11 mouse cellular contexts compared by ENCODE assay signal in the genomic region with DNA sequence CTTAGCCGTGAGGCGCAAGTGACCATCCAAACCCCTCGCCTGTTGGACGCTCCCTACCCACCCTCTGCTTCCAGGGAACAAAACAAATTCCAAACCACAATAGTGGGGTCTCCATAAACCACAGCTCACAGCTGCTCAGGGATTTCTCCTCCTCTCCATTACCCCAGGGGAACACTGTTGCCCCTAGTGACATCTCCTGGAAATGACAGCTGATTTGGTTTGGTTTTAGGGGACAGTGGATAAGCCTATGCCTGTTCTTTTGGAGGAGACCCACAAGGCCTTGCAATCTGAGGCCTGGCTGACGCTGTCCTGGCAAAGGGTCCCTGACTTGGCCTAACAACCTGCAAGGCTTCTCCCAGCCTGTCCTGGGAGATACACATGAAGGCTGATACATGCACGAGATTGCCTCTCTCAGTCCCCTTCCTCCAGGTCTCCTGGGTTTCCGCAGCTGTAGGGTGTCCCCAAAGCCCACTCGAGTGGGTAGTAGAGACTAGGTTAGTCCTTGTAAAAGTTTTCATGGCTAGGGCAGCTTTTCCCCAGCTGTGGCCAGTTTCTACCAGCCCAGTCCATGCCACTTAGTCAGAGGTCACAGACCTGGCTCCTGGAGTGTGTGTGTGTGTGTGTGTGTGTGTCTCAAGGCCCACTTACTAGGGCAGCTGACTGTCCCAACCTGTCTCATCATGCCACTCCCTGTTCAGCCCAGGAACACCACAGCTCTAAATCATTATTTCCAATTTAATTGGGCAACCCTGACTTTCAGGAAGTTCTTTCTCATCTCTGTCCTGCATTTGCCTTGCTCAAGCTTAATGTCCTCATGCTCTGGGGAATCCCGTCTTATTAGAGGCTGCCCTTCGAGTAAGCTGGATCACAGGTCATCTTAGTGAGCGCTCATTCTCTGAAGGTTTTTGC. TPM values are rescaled to one million over a fixed set of nuclear protein-coding genes. Genes with fewer than 3 reads are reported as not detected.
DNase-seq lines count a peak whose midpoint lies in the region; ATAC-seq and TF ChIP-seq lines count a peak whose summit lies in the region.
"Had no signal": no experiment of that assay in that cellular context is flagged by ENCODE, and none has a peak within 500 bp of the region (broad histone marks: within the 10 kb centered on the region; RNA-seq: fewer than 3 reads in every experiment).

No protein-coding gene starts in this region.

- H3K9me3 ChIP-seq in forebrain, postnatal 0 days (ENCODE audit: low read length): no peaks in the 10 kb centered on the region
- H3K9me3 ChIP-seq in forebrain, embryonic 10.5 days: no peaks in the 10 kb centered on the region
- H3K9me3 ChIP-seq in midbrain, embryonic 11.5 days (ENCODE audit: control insufficient read depth, low read length): no peaks in the 10 kb centered on the region
- no peaks in the 10 kb centered on the region for H3K9me3 ChIP-seq in midbrain, embryonic 13.5 days
- no peaks in the 10 kb centered on the region for H3K9me3 ChIP-seq in stomach, embryonic 16.5 days (replicated peaks; ENCODE audit: control insufficient read depth, low read length)
- H3K9me3 ChIP-seq: midbrain, embryonic 12.5 days; stomach, embryonic 15.5 days had no signal

- WGBS in forebrain, postnatal 0 days: 62% methylated on average over 11 of the region's 11 CpGs
- 69% methylated on average over 11 of the region's 11 CpGs for WGBS in forebrain, embryonic 10.5 days
- 67% methylated on average over 11 of the region's 11 CpGs for WGBS in midbrain, embryonic 11.5 days
- 67% methylated on average over 11 of the region's 11 CpGs for WGBS in midbrain, embryonic 13.5 days
- 65% methylated on average over 11 of the region's 11 CpGs for WGBS in stomach, embryonic 16.5 days

- no peak overlapping the region for H3K4me3 ChIP-seq in forebrain, postnatal 0 days (ENCODE audit: low read depth, low read length)
- no peak overlapping the region for H3K4me3 ChIP-seq in forebrain, embryonic 10.5 days
- H3K4me3 ChIP-seq in midbrain, embryonic 11.5 days (ENCODE audit: low read depth, low read length): no peak overlapping the region
- H3K4me3 ChIP-seq in midbrain, embryonic 13.5 days (replicated peaks): no peak overlapping the region
- no peak overlapping the region for H3K4me3 ChIP-seq in stomach, embryonic 16.5 days (replicated peaks; ENCODE audit: low read length)
- H3K4me3 ChIP-seq: erythroblast, embryonic 14.5 days; midbrain, embryonic 12.5 days; stomach, embryonic 15.5 days had no signal

- DNase-seq in forebrain, postnatal 0 days: no peak
- DNase-seq in forebrain, embryonic 10.5 days (ENCODE audit: extremely low spot score, low spot score): no peak
- DNase-seq in midbrain, embryonic 11.5 days (ENCODE audit: low spot score, missing footprints): peak; percentile 90
- DNase-seq in cerebellum, postnatal 25 days: no peak

- no peak overlapping the region for H3K4me2 ChIP-seq in forebrain, postnatal 0 days (ENCODE audit: low read depth)
- H3K4me2 ChIP-seq in midbrain, embryonic 11.5 days: no peak overlapping the region
- H3K4me2 ChIP-seq in midbrain, embryonic 13.5 days (replicated peaks): no peak overlapping the region
- H3K4me2 ChIP-seq in stomach, embryonic 16.5 days (ENCODE audit: low read depth, low read length): no peak overlapping the region
- H3K4me2 ChIP-seq: midbrain, embryonic 12.5 days; stomach, embryonic 15.5 days had no signal

- H3K9ac ChIP-seq in forebrain, postnatal 0 days: no peak overlapping the region
- no peak overlapping the region for H3K9ac ChIP-seq in midbrain, embryonic 11.5 days (ENCODE audit: low read length)
- H3K9ac ChIP-seq in midbrain, embryonic 13.5 days (replicated peaks): no peak overlapping the region
- H3K9ac ChIP-seq in stomach, embryonic 16.5 days (ENCODE audit: low read length): no peak overlapping the region
- H3K9ac ChIP-seq: midbrain, embryonic 12.5 days; stomach, embryonic 15.5 days had no signal

- no peaks in the 10 kb centered on the region for H3K36me3 ChIP-seq in forebrain, postnatal 0 days (ENCODE audit: insufficient read depth)
- H3K36me3 ChIP-seq in forebrain, embryonic 10.5 days (replicated peaks): no peaks in the 10 kb centered on the region
- H3K36me3 ChIP-seq in midbrain, embryonic 11.5 days (ENCODE audit: control insufficient read depth, insufficient read depth, low read length): no peaks in the 10 kb centered on the region
- no peaks in the 10 kb centered on the region for H3K36me3 ChIP-seq in midbrain, embryonic 13.5 days
- H3K36me3 ChIP-seq in stomach, embryonic 16.5 days (ENCODE audit: control insufficient read depth, insufficient read depth, low read length): no peaks in the 10 kb centered on the region
- H3K36me3 ChIP-seq: midbrain, embryonic 12.5 days; stomach, embryonic 15.5 days had no signal

- TF ChIP-seq CTCF in forebrain, postnatal 0 days (IDR thresholded peaks at IDR 0.05; ENCODE audit: low read depth): peak; percentile 57

- no peak for ATAC-seq in forebrain, postnatal 0 days
- ATAC-seq in midbrain, embryonic 11.5 days (ENCODE audit: low FRiP score): peak; percentile 43; the same call in 1 of the 2 replicates
- no peak for ATAC-seq in midbrain, embryonic 13.5 days
- ATAC-seq in granulocyte monocyte progenitor cell, adult 5-6 weeks (replicated peaks; ENCODE audit: poor library complexity, severe bottlenecking): peak; percentile 54
- ATAC-seq in stomach, embryonic 16.5 days (ENCODE audit: insufficient read depth, low FRiP score): no peak
- ATAC-seq in activated CD4-positive, CD25-positive, alpha-beta regulatory T cell, adult 4 months: no peak

- no peak overlapping the region for H3K27ac ChIP-seq in forebrain, postnatal 0 days (ENCODE audit: low read depth, low read length)
- H3K27ac ChIP-seq in forebrain, embryonic 10.5 days: no peak overlapping the region
- H3K27ac ChIP-seq in midbrain, embryonic 11.5 days (ENCODE audit: low read depth, low read length): no peak overlapping the region
- H3K27ac ChIP-seq in midbrain, embryonic 13.5 days: no peak overlapping the region
- H3K27ac ChIP-seq in stomach, embryonic 16.5 days (ENCODE audit: low read length): peak overlapping the region; percentile 39; the same call in 1 of the 2 replicates
- H3K27ac ChIP-seq: midbrain, embryonic 12.5 days; stomach, embryonic 15.5 days had no signal

- peaks cover 10% of the 10 kb centered on the region for H3K27me3 ChIP-seq in forebrain, postnatal 0 days (ENCODE audit: insufficient read depth, low read length)
- peaks cover 27% of the 10 kb centered on the region for H3K27me3 ChIP-seq in forebrain, embryonic 10.5 days (ENCODE audit: poor library complexity, severe bottlenecking)
- peaks cover 12% of the 10 kb centered on the region for H3K27me3 ChIP-seq in midbrain, embryonic 11.5 days (ENCODE audit: control insufficient read depth, insufficient read depth, low read length)
- H3K27me3 ChIP-seq in midbrain, embryonic 13.5 days: peaks cover 26% of the 10 kb centered on the region
- H3K27me3 ChIP-seq in stomach, embryonic 16.5 days (ENCODE audit: control insufficient read depth, insufficient read depth, low read length): peaks cover 8% of the 10 kb centered on the region; the same call in 1 of the 2 replicates

- H3K4me1 ChIP-seq in forebrain, postnatal 0 days (ENCODE audit: insufficient read depth): 0 out of 2 replicates have a peak, but pooled peaks cover 2% of the 10 kb centered on the region
- peaks cover 10% of the 10 kb centered on the region for H3K4me1 ChIP-seq in forebrain, embryonic 10.5 days
- H3K4me1 ChIP-seq in midbrain, embryonic 11.5 days (ENCODE audit: control insufficient read depth, insufficient read depth, low read length): peaks cover under 1% of the 10 kb centered on the region; the same call in 1 of the 2 replicates
- H3K4me1 ChIP-seq in midbrain, embryonic 13.5 days (replicated peaks): peaks cover 4% of the 10 kb centered on the region
- H3K4me1 ChIP-seq in stomach, embryonic 16.5 days (ENCODE audit: control insufficient read depth, insufficient read depth, low read length): peaks cover 10% of the 10 kb centered on the region; the same call in 1 of the 2 replicates

RNA-seq across cellular contexts. Expression of gene Plekhg6, which starts 4.7 kb away (rescaled TPM):
- total RNA-seq in forebrain, postnatal 0 days (2014; rRNA removed): 0.15 and 1.00 TPM in 2 replicates
- 0.16 TPM in 2 replicates for polyA plus RNA-seq in forebrain, postnatal 0 days (2015; fragmentation: Nextera tagmentation; extraction: Ambion mirVana)
- polyA plus RNA-seq in forebrain, embryonic 10.5 days (2016; fragmentation: Nextera tagmentation; extraction: Ambion mirVana): 0.07 TPM in 2 replicates
- polyA plus RNA-seq in midbrain, embryonic 11.5 days (2014; fragmentation: Nextera tagmentation; extraction: Ambion mirVana): not detected in 2 replicates
- 0.08 and 0.23 TPM in 2 replicates for polyA plus RNA-seq in midbrain, embryonic 13.5 days (2015; fragmentation: Nextera tagmentation; extraction: Ambion mirVana)
- total RNA-seq in granulocyte monocyte progenitor cell, adult 5-6 weeks (2014; fragmentation: Nextera tagmentation): not detected in 2 replicates
- total RNA-seq in granulocyte monocyte progenitor cell, adult 5-6 weeks (2017): not detected in 2 replicates
- 6.3 and 8.2 TPM in 2 replicates for polyA plus RNA-seq in stomach, embryonic 16.5 days (2015; fragmentation: Nextera tagmentation; extraction: Ambion mirVana)
- not detected for polyA plus RNA-seq in activated CD4-positive, CD25-positive, alpha-beta regulatory T cell, adult 4 months (2017; shearing (Covaris generic))
- polyA plus RNA-seq: erythroblast, embryonic 14.5 days had no signal

RNA-seq across cellular contexts. Expression of gene Tnfrsf1a, which starts 36.2 kb away (rescaled TPM):
- 6.8 and 12.1 TPM in 2 replicates for total RNA-seq in forebrain, postnatal 0 days (2014; rRNA removed)
- 13.2 and 13.6 TPM in 2 replicates for polyA plus RNA-seq in forebrain, postnatal 0 days (2015; fragmentation: Nextera tagmentation; extraction: Ambion mirVana)
- polyA plus RNA-seq in forebrain, embryonic 10.5 days (2016; fragmentation: Nextera tagmentation; extraction: Ambion mirVana): 24.1 and 24.4 TPM in 2 replicates
- polyA plus RNA-seq in midbrain, embryonic 11.5 days (2014; fragmentation: Nextera tagmentation; extraction: Ambion mirVana): 19.0 and 19.2 TPM in 2 replicates
- 10.2 and 12.1 TPM in 2 replicates for polyA plus RNA-seq in midbrain, embryonic 13.5 days (2015; fragmentation: Nextera tagmentation; extraction: Ambion mirVana)
- total RNA-seq in granulocyte monocyte progenitor cell, adult 5-6 weeks (2014; fragmentation: Nextera tagmentation): 89.1 and 104 TPM in 2 replicates
- total RNA-seq in granulocyte monocyte progenitor cell, adult 5-6 weeks (2017): 54.4 and 88.8 TPM in 2 replicates
- polyA plus RNA-seq in stomach, embryonic 16.5 days (2015; fragmentation: Nextera tagmentation; extraction: Ambion mirVana): 82.6 and 91.1 TPM in 2 replicates
- polyA plus RNA-seq in activated CD4-positive, CD25-positive, alpha-beta regulatory T cell, adult 4 months (2017; shearing (Covaris generic)): 10 to 100 TPM; 20.2 to 25.5 TPM

Comparison
In these comparisons a context has a peak if more than half of its experiments do, and no peak if none do; other contexts are left out.
1. ATAC-seq: peak in midbrain, embryonic 11.5 days (single experiment) and granulocyte monocyte progenitor cell, adult 5-6 weeks (single experiment); none in forebrain, postnatal 0 days (single experiment), midbrain, embryonic 13.5 days (single experiment), stomach, embryonic 16.5 days (single experiment) and activated CD4-positive, CD25-positive, alpha-beta regulatory T cell, adult 4 months (single experiment).